ENCODE assay signal across 8 mouse cellular contexts in the genomic region with DNA sequence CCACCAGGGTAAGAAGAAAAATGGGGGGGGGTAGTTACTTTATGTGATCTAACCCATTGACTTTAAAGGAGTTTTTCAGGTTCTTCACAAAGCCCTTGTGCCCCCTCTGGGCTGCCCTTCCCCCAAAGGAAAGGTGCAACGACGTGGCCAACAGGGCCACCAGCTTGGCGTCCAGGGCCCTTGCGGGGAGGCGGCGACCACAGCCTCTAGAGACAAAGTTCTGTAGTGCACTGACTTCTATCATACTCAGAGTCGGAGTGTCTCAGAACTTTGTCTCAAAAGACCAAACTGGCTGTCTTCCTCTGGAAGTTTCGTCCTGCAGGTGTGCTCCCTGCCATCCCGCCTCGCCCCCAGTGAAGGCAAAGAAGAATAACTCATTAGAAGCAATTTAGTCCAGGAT.
DNase-seq lines count a peak whose midpoint lies in the region; ATAC-seq lines count a peak whose summit lies in the region.

No protein-coding gene starts in this region.

- peak overlapping the region; percentile 63 for H3K4me3 ChIP-seq in forebrain, embryonic 14.5 days (ENCODE audit: low read depth, low read length)
- peak overlapping the region; percentile 79 for H3K4me3 ChIP-seq in limb, embryonic 13.5 days
- H3K4me3 ChIP-seq in stomach, embryonic 16.5 days (replicated peaks; ENCODE audit: low read length), result peak overlapping the region; percentile 82

- H3K4me1 ChIP-seq in forebrain, embryonic 14.5 days (ENCODE audit: control insufficient read depth, insufficient read depth, low read length), result peaks cover 8% of the 10 kb centered on the region
- H3K4me1 ChIP-seq in limb, embryonic 13.5 days, result peaks cover 17% of the 10 kb centered on the region
- peaks cover 5% of the 10 kb centered on the region; the same call in 1 of the 2 replicates for H3K4me1 ChIP-seq in stomach, embryonic 16.5 days (ENCODE audit: control insufficient read depth, insufficient read depth, low read length)

- 28% methylated on average over 10 of the region's 10 CpGs for WGBS in forebrain, embryonic 14.5 days
- 21% methylated on average over 10 of the region's 10 CpGs for WGBS in limb, embryonic 13.5 days
- WGBS in stomach, embryonic 16.5 days, result 17% methylated on average over 10 of the region's 10 CpGs

- H3K36me3 ChIP-seq in forebrain, embryonic 14.5 days (ENCODE audit: control insufficient read depth, insufficient read depth, low read length), result no peaks in the 10 kb centered on the region
- no peaks in the 10 kb centered on the region; the same call in 1 of the 2 replicates for H3K36me3 ChIP-seq in limb, embryonic 13.5 days
- H3K36me3 ChIP-seq in stomach, embryonic 16.5 days (ENCODE audit: control insufficient read depth, insufficient read depth, low read length), result no peaks in the 10 kb centered on the region

- H3K27me3 ChIP-seq in forebrain, embryonic 14.5 days (replicated peaks; ENCODE audit: control insufficient read depth, insufficient read depth, low read length), result peaks cover 7% of the 10 kb centered on the region; the same call in 1 of the 2 replicates
- H3K27me3 ChIP-seq in limb, embryonic 13.5 days, result peaks cover 3% of the 10 kb centered on the region; the same call in 1 of the 2 replicates
- no peaks in the 10 kb centered on the region for H3K27me3 ChIP-seq in stomach, embryonic 16.5 days (ENCODE audit: control insufficient read depth, insufficient read depth, low read length)

- no peak for ATAC-seq in forebrain, embryonic 14.5 days
- no peak for ATAC-seq in limb, embryonic 13.5 days (ENCODE audit: low FRiP score, low read depth)
- ATAC-seq in stomach, embryonic 16.5 days (ENCODE audit: insufficient read depth, low FRiP score), result no peak

- no peak overlapping the region for H3K27ac ChIP-seq in forebrain, embryonic 14.5 days (ENCODE audit: low read depth, low read length)
- no peak overlapping the region for H3K27ac ChIP-seq in limb, embryonic 13.5 days
- peak overlapping the region; percentile 85 for H3K27ac ChIP-seq in stomach, embryonic 16.5 days (ENCODE audit: low read length)

- peak; percentile 12 for DNase-seq in 3134 (ENCODE audit: extremely low read depth, insufficient read length, low spot score)
- peak; percentile 7 for DNase-seq in 3T3-L1 (ENCODE audit: low read depth, low spot score)
- no peak for DNase-seq in forebrain, embryonic 14.5 days (ENCODE audit: low spot score)
- DNase-seq in c-Kit-positive CD71-positive TER-119-positive erythroid progenitor cells, embryonic 14.5 days (ENCODE audit: low spot score), result no peak
- no peak for DNase-seq in layer of hippocampus, adult 9-11 months
- no peak for DNase-seq in urinary bladder, adult 2 months (ENCODE audit: low spot score)

- peak overlapping the region; percentile 99 for H3K4me2 ChIP-seq in forebrain, embryonic 14.5 days (ENCODE audit: low read length)
- peak overlapping the region; percentile 86 for H3K4me2 ChIP-seq in limb, embryonic 13.5 days (replicated peaks)
- peak overlapping the region; percentile 91 for H3K4me2 ChIP-seq in stomach, embryonic 16.5 days (ENCODE audit: low read depth, low read length)

- no peak overlapping the region for H3K9ac ChIP-seq in forebrain, embryonic 14.5 days (ENCODE audit: low read length)
- peak overlapping the region; percentile 94 for H3K9ac ChIP-seq in limb, embryonic 13.5 days
- H3K9ac ChIP-seq in stomach, embryonic 16.5 days (ENCODE audit: low read length), result peak overlapping the region; percentile 93

- no peaks in the 10 kb centered on the region for H3K9me3 ChIP-seq in forebrain, embryonic 14.5 days (replicated peaks; ENCODE audit: control insufficient read depth, low read length)
- H3K9me3 ChIP-seq in limb, embryonic 13.5 days, result no peaks in the 10 kb centered on the region
- H3K9me3 ChIP-seq in stomach, embryonic 16.5 days (replicated peaks; ENCODE audit: control insufficient read depth, low read length), result no peaks in the 10 kb centered on the region

Comparison
In these comparisons a context has a peak if more than half of its experiments do, and no peak if none do; other contexts are left out.
1. DNase-seq: peak in 3134 (single experiment) and 3T3-L1 (single experiment); none in forebrain, embryonic 14.5 days (single experiment), c-Kit-positive CD71-positive TER-119-positive erythroid progenitor cells, embryonic 14.5 days (single experiment), layer of hippocampus, adult 9-11 months (single experiment) and urinary bladder, adult 2 months (single experiment).
2. Peak in every context shown above with its lines, with median percentiles within 50 percentile points of each other: H3K4me2 ChIP-seq and H3K4me3 ChIP-seq.